Mouse (Mus musculus) mouse embryonic stem cell (cell line): Measurements from ENCODE around the gene Olfr170.
"Not testable (repeated sequence)": the region's sequence is repeated elsewhere in the genome, so short reads cannot be mapped to it uniquely, and the experiment has no call there.

Experiments
- in situ Hi-C, 2 experiments: fragments of 300-500 bp; cut with MboI; formaldehyde crosslinking; loops; 1 replicate in 1 of 2; 3 replicates in 1 of 2; pipeline ENCODE4 v1.14.3; 2019 to 2020; ENCODE audit warnings: low sequenced_read_pairs in 2 of 2, low pct_unique_long_range_greater_than_20kb in 1 of 2, mixed read lengths in 1 of 2; ENCODE audit not compliant: unreplicated experiment in 1 of 2

The Olfr170 gene

GRCm38 (mm10) chr16:19611782-19612181, at the start of gene Olfr170:
Gene Olfr170 (minus strand): TSS chr16:19611882.
- in situ Hi-C loops, result not testable (repeated sequence)

- in situ Hi-C loops, result no loop called here
Observed at GRCm38 (mm10) chr16:19629816-19630215, 18.1 kb upstream of the Olfr170 start, which contains the start of gene Olfr171. Gene Olfr171 (minus strand): TSS chr16:19629916.

- in situ Hi-C loops, result no loop called here
Observed at GRCm38 (mm10) chr16:19603166-19603565, 8.5 kb downstream of the Olfr170 start.

- in situ Hi-C loops, result not testable (repeated sequence)
Observed at GRCm38 (mm10) chr16:19571709-19572108, 40.0 kb downstream of the Olfr170 start, which contains the start of gene Olfr169. Gene Olfr169 (minus strand): TSS chr16:19571809.
